Mouse (Mus musculus) lung, adult 18-20 months (tissue): ENCODE measurements at regions not wholly inside any gene's neighbourhood (a gene's known extent, or its start where the extent isn't known, plus 50 kb on each side); places are given as distances from the start of the nearest gene placed in this dataset.
A peak's percentile ranks its signal among the peaks of the same experiment; 100 is the strongest.
"Not testable (repeated sequence)": the region's sequence is repeated elsewhere in the genome, so short reads cannot be mapped to it uniquely, and the experiment has no call there.

Experiments
- DNase-seq, 2 experiments: peaks; one replicate each; pipeline ENCODE4 v3.0.0; 2022; ENCODE audit warnings: mixed read lengths in 2 of 2

DNA sequence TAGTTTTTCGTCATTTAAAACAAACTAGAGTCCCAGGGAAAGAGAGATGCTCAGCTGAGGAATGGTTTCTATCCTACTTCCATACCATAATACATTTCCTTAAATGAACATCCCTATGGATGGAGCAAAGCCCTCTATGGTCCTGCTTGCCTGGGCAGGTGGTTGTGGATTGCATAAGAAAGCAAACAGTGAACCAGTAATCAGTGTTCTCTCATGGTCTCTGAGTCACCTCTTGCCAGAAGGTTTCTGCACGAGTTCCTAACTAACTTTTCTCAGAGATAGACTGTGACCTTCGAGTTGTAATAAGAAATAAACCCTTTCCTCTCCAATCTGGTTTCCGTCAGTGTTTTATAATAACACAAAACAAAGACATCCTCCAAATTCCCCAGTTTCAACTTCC lies 62.9 kb upstream of the Bet1 start:
- DNase-seq = no peak

DNA sequence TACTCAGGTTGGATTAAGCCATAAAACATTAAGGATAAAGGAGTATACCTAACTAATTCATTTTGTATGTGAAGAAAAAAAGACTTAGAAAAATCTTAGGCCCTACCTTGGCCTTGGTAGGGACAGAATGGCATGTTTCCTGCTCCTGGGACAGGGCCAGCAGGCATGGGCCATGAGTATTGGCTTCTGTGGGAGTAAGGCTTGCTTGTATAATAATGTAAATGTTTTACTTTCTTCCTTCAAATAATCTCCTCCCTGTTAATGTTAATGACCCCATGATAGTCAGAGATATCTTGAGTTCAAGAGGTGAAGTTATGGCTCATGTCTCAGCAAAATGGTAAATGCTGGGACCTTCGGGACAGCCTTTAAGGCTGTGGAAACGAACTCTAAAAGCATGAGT lies 71.5 kb upstream of the Bet1 start:
- DNase-seq = no peak

DNA sequence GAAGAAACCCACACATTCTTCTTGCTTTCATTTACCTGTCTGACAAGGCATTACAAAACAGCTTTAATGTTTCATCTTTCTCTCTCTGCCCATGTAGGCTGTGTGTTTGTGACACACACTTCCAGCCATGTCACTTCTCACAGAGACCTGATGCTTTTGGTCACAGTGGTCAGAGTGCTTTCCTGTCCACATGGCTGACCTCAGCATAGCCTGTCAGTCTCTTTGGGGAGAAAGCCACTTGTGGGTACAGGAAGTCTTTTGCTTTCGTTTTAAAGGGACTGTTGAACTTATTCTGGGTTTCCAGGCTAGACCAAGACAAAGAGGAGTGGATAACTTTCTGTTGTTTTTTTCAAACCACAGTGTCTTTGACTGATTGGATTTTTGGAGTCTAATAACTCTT lies 77.0 kb upstream of the Bet1 start:
- no peak for DNase-seq

DNA sequence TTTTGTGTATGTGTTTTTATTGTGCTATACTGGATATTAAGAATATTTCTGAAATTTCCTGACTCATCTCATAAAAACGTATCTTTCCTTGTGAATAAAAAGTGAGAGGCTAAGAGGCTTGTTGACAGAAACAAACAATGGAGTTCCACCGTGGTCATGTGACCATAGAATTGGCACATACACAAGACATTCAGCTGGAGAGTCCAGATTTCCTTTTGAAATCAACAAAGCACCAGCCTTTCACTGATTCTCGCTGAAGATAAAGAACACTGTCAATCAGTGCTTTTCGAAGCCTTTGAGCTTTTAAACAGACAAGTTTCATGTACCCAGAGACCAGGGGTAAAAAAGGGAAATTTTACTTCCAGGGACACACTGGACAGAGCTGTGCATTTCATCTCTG lies 80.3 kb upstream of the Bet1 start:
- DNase-seq = no peak

DNA sequence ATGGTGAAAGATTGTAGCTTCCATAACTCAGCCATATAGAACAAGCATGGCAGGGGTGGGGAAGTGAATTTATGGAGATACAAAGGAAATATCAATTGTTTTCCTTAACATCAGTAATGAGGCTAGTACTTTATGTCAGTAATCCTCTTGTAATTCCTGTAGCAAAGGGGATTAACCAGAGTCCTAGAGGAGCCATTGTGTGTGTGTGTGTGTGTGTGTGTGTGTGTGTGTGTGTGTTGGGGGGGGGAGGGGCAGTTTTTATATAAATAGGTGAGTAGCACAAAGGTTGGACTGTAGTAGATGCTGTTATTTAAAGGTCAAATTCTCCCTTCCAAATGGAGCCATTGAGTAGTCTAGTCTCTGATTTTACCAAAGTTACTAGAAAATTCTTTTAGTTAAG lies 81.0 kb upstream of the Bet1 start:
- no peak for DNase-seq

DNA sequence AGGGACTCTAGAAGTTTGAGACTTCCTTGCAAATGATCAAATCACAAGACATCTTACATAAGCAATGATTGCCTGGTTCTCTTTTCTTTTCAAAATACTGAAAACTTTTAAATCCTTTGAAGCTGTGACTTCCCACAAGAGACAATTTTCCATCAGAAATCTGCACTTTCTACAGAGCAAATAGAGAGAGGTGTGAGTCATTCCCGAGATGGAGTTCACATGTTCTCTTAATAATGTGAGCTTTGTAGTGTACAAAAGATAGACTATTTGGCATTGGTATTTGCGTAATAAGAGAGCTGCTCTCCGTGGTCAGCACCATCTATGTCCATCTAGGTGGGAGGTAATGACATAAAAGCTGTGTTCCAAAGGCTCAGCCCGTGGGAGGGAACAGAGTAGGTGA lies 84.8 kb upstream of the Bet1 start:
- no peak for DNase-seq

DNA sequence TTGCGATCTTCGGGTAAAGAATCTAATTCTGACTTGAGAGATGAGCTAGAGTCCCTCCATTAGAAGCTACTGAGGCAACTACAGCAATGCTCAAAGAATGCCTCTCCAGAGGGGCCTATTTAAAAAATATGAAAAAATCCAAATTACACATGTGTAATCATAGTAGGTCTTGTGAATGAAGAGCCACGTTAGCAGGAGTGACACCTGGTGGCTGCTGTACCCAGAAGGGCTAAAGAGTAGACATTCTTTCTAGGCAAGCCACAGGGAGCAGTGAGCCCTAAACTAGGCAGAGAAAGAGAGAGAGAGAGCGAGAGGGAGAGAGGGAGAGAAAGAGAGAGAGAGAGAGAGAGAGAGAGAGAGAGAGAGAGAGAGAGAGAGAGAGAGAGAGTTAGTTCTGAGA lies 100.9 kb upstream of the Bet1 start:
- DNase-seq = no peak

DNA sequence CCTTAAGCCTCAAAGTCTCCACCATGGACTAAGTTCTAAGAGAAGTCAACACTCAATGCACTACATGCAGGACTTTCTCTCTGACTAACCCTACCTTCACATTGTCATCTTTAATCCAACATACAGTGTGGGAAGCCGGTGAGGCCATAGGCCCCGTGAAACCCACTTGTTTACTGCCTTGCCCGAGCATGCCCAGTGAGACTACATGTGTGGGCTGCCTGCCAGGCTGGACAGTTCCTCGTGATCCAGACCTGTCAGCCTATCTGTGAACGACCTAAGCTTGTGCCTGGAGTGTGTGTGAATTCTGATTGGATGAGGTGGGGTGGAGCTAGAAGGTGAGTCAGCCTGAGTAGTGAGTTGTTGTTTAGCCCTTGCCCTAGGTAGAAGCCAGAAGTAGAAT lies 104.2 kb upstream of the Bet1 start:
- DNase-seq = not testable (repeated sequence)

DNA sequence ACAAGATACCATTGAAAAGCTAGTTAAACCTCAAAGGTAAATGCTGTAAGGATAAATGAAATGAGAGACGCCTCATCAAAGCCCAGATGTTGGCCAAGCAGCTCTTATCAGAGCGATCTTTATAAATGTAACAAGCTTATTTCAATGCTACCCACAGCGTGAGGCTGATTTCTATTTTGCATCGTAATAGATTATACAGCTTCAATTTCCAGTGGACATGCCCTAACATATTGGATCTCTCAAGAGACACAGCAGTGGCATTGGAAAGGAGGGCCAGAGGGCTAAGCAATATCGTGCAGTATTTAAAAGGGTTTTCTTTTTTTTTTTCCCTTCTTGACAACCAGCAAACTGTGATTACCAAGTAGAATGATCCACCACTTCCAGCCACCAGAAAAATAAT lies 106.5 kb upstream of the Bet1 start:
- no peak for DNase-seq

DNA sequence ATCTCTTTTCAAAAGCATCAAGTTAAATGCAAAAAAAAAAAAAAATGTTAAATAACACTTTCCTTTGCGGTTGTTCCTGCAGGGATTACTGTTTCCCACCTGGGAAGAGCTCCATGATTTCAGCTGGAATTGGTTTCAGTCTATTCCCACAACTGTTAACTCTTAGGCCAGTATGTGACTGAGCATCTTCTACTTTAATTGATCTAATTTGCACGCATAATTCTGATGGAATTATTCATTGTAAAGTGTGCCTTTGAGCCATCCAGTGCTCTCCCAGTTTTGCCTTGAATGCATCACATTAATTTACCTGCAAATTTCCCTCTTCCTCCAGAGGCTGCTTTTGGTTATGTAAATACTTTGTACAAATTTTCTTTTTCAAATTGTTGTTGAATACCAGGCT lies 114.4 kb upstream of the Bet1 start:
- DNase-seq = no peak

DNA sequence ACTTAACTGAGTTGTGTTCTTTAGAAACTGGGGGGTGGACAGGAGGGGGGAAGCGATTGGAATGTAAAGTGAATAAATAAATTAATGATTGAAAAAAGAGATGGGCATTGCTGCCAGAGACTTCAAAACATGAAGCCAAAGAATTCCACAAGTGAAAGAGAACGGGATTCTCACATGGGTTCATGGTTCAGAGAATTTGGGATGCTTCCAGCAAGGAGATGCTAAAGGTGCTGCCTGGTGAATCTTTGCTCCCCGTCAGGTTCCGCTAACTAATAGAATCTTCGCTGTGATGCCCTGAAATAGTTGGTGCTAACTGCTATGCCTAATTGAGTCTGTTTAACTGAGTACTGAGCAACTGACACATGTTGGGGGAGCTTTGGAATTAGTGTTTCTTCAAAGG lies 118.9 kb upstream of the Bet1 start:
- no peak for DNase-seq

DNA sequence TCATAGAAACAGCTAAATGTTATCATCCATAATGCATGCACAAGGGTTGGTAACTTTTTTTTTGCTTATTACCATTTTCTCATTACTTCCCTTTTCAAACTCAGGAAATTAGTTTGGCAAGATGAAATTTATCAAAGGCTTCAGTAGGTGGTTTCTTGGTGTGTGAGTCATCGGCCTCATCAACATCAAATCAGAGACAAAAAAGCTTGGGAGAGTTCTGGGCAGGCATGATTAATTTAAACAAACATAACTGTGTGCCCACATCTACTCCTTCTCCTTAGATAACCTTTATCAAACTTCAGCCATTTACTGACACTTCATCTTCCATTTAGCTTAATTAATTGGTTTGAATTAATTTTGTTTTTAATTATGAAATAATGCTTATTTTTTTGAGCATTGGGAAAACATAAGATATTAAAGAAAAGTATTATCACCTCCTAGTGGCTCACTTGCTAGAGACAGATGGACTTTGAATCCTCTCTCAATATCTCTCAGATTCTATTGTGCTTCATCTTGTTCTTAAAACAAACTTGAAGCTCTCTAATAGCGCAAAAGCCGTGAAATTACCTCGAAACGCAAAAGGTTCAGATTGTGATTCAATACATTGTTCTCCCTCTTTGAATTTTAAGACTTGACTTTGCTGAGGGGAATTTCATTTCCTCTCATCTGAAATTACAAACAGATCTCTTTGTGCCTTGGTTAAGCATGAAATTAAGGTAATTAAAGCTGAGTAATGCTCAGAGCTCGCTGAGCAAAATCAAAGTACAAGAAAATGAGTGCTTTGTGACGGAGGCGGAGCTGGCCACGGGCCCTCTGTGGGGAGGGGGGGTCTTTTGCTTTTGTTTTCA lies 158.7 kb upstream of the Bet1 start:
- no peak for DNase-seq

DNA sequence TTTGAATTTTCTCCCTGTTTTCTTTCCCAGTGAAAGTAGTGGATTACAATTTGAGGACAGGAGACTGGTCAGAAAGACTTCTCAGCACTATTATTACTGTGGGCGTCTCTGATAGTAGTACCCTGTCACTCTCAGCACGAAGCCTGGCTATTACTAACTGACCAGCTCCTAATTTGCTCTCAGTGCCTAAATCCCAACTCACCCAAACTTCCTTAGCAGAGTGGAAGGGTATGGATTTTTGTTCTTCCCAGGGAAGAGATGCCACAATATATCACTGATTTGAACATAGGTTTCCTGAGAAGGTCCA lies 159.3 kb upstream of the Bet1 start:
- no peak for DNase-seq

DNA sequence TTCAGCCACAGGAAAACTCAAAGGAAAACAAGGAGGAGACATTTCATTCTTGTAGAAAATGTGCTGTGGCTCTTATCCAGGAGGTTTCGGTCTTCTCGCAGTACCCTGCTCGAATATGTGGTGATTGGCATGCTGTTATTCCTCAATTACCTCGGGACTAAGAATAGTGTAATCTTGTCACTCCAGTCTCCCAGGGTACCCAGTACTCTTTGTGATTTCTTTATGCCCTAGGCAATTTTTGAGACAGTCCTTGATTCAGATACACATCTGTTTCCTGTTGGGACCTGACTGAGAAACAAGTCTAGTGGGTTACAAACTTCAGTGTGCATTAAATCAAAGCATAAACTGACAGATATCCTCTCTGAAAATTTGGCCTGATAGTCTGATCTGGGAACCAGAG lies 189.8 kb upstream of the Bet1 start:
- no peak for DNase-seq

DNA sequence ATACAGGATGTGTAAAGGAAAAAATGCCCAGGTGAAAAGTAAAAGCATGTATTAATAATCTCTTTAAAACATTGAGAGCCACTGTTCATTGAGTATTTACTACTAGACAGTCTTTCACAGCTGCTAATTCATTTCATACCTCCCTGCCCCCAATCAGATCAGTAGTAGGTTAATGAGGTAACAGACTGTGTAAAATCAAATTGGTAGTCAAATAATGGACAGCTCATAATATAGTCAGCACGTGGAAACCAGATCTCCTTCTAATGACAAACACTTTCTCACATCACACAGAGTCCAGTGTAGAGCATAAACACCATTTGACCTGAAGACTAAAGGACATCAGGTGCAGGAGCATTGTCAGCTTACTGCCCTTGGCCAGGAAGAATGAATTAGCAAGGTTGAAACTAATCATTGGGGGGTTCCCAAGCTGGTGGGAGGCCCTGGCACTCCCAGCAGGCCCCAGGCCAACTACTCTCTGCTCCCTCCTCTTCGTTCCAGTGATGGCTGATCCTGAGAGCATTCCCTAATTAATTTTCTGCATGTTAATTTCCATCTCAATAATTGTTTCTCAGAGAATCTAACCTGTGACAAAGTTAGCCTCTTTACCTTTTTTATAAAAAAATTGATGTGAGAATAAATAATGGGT lies 190.6 kb upstream of the Bet1 start:
- no peak for DNase-seq

DNA sequence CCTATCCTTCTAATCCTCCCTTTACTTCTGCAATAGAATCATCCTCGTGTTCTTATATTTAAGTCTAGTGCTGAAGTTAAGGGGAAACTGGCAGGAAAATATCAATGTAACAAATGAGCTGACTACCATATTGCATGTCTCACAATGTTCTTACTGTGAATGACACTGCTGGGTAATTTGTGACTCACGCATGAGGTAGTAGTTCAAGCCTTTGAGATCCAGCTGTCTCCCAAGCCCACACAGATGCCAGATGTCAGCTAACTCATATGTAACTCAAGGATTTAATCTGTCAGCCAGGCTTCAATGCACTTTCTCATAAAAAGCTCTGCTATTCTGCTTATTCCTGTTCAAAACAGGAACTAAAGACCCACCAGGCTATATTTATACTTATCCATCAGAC lies 204.6 kb upstream of the Bet1 start:
- DNase-seq = no peak

DNA sequence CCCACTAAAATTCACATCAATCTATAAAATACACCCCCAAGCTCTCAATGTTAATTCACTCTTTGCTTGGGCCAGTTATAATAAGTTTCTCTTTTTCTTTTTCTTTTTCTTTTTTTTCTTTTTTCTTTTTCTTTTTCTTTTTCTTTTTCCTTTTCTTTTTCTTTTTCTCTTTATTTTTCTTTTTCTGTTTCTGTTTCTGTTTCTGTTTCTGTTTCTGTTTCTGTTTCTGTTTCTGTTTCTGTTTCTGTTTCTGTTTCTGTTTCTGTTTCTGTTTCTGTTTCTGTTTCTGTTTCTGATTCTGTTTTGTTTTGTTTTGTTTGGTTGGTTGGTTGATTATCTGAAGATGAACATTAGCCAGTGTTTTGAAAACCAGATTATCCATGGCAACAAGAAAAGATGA lies 201.2 kb upstream of the Col1a2 start:
- DNase-seq = not testable (repeated sequence)

DNA sequence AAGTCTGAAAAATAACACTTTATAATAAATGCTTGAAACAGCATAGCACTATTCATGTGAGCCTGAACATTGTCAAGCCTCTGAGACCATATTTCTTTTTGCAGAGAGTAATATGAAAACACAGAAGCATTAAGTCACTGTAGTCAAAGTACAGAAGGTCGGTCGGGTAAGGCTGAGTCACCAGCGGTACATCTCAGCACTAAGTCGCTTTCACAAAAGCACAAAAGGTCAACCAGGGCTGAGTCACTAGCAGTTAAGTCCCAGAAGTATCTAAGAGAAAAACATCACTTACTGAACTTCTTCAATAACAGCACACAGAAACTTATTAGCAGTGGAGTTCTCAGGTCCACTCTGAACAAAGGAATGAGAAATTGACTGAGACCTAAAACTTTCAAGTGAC lies 154.7 kb upstream of the Col1a2 start:
- DNase-seq = peak in 1 of 2 experiments; percentile 1

DNA sequence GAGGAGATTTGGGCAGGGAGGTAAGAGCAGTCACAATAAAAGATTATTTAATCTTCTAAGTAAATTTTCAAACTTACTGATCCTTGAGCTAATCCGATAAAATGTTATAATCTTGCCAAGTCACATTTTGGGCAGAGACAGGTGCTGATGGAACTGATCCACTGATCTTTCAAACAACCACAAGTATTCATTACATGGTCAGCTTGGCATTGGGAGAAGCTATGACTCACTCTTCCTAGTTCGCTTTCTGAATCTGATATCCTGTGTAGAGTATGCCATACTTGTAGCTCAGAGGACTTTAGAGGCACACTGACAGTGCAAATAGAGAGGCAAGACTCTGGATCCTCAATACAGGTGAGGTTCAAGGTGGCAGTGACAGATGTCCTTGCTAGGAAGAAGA lies 142.4 kb upstream of the Col1a2 start:
- DNase-seq = no peak

DNA sequence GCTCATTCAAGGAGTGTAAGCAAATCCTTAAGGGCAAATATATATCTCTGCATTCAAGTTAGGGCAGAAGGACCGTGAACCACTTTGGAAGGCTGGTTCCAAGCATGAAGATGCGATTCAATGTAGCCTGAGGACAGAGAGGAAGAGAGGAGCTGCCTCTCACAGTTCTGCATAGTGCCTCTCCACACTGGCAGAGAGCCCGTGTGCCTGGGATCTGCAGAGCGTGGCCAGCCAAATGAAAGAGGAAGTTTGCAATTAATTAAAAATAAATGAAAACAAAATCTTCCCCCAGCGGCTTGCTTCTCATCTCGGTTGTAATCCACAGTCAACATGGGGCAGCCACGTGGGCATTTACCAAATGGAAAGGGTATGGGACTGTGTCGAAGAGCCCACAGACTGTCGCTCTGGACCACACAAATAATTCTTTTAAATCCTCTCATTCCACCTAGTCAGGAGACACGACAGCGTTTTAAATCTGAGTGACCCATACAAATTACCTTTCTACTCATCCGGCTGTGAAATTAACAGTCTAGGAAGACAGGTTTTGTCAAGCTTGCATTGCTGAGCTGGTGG lies 129.1 kb upstream of the Col1a2 start:
- no peak for DNase-seq

DNA sequence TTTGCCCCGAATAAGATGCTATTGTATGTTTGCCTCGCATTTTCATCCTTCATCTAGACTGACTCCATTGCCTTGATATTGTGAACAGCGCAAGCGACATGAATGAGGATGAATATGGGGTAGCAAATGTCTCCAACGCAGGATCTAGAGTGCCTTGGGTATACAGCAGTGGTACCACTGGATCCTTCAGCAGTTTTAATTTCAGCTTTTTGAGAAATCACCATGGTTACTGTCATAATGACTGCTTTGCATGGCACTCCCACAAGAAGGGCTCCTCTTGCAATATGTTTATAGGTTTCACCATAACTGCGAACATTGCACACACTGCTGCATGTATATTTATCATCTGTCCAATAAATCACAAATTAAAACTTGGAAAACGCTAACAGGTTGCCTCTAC lies 107.8 kb upstream of the Col1a2 start:
- DNase-seq = no peak

DNA sequence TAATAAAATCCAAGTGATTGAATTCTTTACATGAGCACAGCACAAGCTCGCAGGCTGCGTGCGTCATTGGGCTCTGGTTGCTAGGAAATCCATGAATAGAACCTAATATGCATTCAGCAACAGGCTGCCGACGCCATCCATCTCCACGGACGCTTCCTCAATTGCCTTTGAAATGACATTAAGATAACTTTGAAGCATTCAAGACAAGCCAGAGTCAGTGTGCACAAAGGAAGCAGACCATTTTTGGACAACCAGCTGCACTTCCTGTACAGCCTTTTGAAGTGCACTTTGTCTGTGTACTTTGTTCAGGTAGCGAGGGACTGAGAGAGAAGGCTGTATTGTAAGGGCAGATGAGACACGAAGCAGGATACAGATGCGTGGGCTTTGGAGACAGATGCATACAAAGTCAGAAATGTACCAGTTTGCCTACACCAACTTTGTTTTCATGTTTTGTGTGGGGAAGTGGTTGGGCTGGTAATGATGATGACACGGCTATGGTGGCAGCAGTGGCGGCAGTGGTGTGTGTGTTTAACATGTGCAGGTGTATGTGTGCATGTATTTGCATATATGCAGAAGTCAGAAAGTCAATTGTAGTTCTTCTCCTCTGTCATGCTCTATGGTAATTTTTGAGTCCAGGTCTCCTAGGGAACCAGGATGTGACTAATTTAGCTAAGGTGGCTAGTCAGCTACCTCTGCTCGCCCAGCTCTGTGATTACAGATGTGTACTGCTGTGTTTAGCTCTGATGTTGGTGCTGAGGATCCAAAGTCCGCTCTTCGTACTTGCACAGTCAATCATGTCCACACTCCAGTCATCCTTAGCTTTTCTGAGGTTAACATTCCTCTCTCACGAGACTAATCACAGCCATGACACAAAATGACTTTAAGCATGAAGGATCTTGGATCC lies 106.7 kb upstream of the Col1a2 start:
- DNase-seq = no peak

DNA sequence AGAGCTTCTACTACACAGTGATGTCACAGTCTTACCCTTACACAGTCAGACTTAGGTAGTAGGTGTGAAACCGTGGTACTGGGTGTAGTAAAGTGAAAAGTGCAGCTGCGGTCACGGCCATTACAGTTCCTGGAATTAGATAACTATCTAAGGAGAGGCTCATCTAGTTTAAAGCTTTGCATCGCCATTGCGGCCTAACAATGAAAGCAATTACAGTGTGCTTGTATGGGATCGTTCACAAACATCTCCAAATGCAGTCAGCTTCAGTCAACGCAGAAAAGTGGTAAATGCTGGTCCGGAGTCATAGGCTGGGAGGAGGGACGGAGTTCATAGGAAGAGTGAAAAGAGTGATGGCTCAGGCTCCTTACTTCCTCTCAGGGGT lies 106.0 kb upstream of the Col1a2 start:
- DNase-seq = no peak

DNA sequence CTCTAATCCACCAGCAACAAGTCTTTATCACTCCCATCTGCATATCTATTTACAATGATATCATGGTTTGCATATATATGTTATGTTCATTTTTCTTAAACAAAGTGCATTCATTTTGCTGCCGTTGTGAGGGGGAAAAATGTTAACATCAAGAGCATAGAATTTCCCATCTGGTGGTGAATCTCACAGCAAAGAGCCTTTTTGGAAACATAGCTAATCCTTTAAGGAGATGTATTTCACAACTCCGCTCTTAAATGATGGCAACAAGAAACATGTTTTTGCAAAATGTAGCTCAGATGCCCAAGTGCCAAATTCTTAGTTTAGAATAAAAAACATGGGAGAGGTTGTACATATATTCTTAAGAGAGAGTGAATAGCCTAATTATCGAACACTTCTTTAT lies 99.3 kb upstream of the Col1a2 start:
- DNase-seq = no peak
